Mouse (Mus musculus) ES-E14 (cell line): ENCODE results near the gene Slc25a19. TPM values are rescaled to one million over a fixed set of nuclear protein-coding genes. Genes with fewer than 3 reads are reported as not detected.

Source experiments
- DNase-seq: peaks from one replicate; pipeline ENCODE4 v3.0.0-alpha.2; 2013; ENCODE audit warnings: low read depth, low spot score
- H3K27ac ChIP-seq: 2 replicates; pipeline ENCODE4 v1.5.1; 2012; ENCODE audit warnings: low read depth, mild to moderate bottlenecking, low read length, moderate library complexity, mixed read lengths; ENCODE audit not compliant: poor library complexity, insufficient read depth, severe bottlenecking
- H3K36me3 ChIP-seq: 2 replicates; pipeline ENCODE4 v1.6.1; 2012; ENCODE audit warnings: mild to moderate bottlenecking, low read length, moderate library complexity, mixed read lengths; ENCODE audit not compliant: control insufficient read depth, poor library complexity, insufficient read depth, severe bottlenecking
- H3K4me1 ChIP-seq, 2 experiments: fragments of 150-350 bp in 1 of 2; sonication (generic) in 1 of 2; 2 replicates each; pipeline ENCODE4 v1.6.1; 2012; ENCODE audit warnings: low read length in 2 of 2, mild to moderate bottlenecking in 1 of 2, mixed read lengths in 1 of 2; ENCODE audit not compliant: control insufficient read depth in 2 of 2, insufficient read depth in 2 of 2, poor library complexity in 1 of 2
- H3K4me3 ChIP-seq, 2 experiments: fragments of 150-350 bp in 1 of 2; sonication (generic) in 1 of 2; 2 replicates each; pipeline ENCODE4 v1.5.1; 2012; ENCODE audit warnings: low read length in 2 of 2, low read depth in 1 of 2, mild to moderate bottlenecking in 1 of 2, mixed read lengths in 1 of 2; ENCODE audit not compliant: insufficient read depth in 1 of 2, poor library complexity in 1 of 2, severe bottlenecking in 1 of 2
- H3K9ac ChIP-seq: 2 replicates; pipeline ENCODE4 v1.6.1; 2012; ENCODE audit warnings: low read depth, mild to moderate bottlenecking, low read length, mixed read lengths; ENCODE audit not compliant: poor library complexity, insufficient read depth, severe bottlenecking
- H3K9me3 ChIP-seq: fragments of 150-350 bp; sonication (generic); 2 replicates; pipeline ENCODE4 v1.6.1; 2012; ENCODE audit warnings: low read depth, mild to moderate bottlenecking, low read length; ENCODE audit not compliant: control insufficient read depth, insufficient read depth
- CHD2 ChIP-seq: IDR thresholded peaks from 2 replicates; pipeline ENCODE4 v1.6.1; 2014; ENCODE audit warnings: mild to moderate bottlenecking, low read depth, low read length, inconsistent platforms
- HCFC1 ChIP-seq: IDR thresholded peaks from 2 replicates; pipeline ENCODE4 v1.6.1; 2012; ENCODE audit warnings: low read length, inconsistent platforms, borderline replicate concordance; ENCODE audit not compliant: insufficient read depth
- MAFK ChIP-seq: IDR thresholded peaks from 2 replicates; pipeline ENCODE4 v1.6.1; 2014; ENCODE audit warnings: mild to moderate bottlenecking, low read depth, low read length, inconsistent platforms; ENCODE audit not compliant: insufficient read depth
- ZC3H11A ChIP-seq: IDR thresholded peaks from 2 replicates; pipeline ENCODE4 v1.6.1; 2012; ENCODE audit warnings: low read depth, mild to moderate bottlenecking, inconsistent platforms, low read length, borderline replicate concordance
- ZNF384 ChIP-seq: IDR thresholded peaks from 2 replicates; pipeline ENCODE4 v1.6.1; 2012; ENCODE audit warnings: low read depth, low read length, inconsistent platforms
- in situ Hi-C, 2 experiments: fragments of 600-800 bp; cut with MboI; formaldehyde crosslinking; loops; one replicate each; pipeline ENCODE4 v1.15.1; 2025; ENCODE audit warnings: low sequenced_read_pairs in 2 of 2, inconsistent platforms in 1 of 2; ENCODE audit not compliant: unreplicated experiment in 2 of 2
- total RNA-seq: library from RNA; depleted of rRNA; stranded (reverse); fragments of 300-350 nt; gene quantifications from 2 replicates; pipeline ENCODE4 v1.2.3, GENCODE M21; 2012

The Slc25a19 gene
- total RNA-seq, 1 experiment: 23.6 TPM

GRCm38 (mm10) chr11:115586403-115586802, 41.7 kb downstream of the Slc25a19 start:
- Histone ChIP-seq H3K27ac (no peak overlapping the region; the same call in 1 of the 2 replicates), H3K9ac (no peak overlapping the region), H3K36me3 (peaks cover 81% of the 10 kb centered on the region), H3K4me3 (no peak overlapping the region), H3K4me1 (peaks cover 4 to 13% of the 10 kb centered on the region in 2 experiments; a peak in 3 of 4 replicates), H3K9me3 (no peaks in the 10 kb centered on the region)
- DNase-seq: no peak
- in situ Hi-C loops: no loop called here
- TF ChIP-seq ZNF384 (no peak), ZC3H11A (no peak), CHD2 (no peak), MAFK (no peak), HCFC1 (no peak)

DNA sequence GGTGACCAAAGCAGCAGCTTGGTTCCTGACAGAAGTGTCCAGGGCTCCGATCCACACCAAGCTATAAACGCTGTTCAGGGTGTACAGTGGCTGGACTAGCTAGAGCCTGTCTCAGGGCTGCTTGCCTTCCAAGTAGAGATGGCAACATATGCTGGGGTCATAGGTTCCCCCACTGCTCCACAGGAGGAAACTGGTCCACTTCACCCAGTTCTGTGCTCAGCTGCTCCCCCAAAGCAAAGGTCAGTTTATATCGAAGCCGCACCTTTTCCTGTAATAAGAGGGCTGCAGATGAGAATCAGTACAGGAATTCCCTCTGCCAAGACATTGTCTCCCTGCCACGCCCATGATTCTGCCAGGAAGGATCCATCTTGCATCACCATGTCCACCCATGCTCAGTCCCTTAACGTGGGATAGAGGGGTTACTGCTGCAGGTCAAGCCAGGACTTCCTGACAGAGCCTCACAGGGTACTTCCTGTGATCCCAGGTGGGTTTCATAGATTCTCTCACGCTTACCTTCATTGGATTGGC, 42.5 kb downstream of the Slc25a19 start:
- TF ChIP-seq ZNF384: no peak
- no peaks in the 10 kb centered on the region for H3K9me3 ChIP-seq
- no peak overlapping the region for H3K27ac ChIP-seq
- H3K9ac ChIP-seq: no peak overlapping the region
- in situ Hi-C loops: no loop called here
- H3K36me3 ChIP-seq: peaks cover 80% of the 10 kb centered on the region
- no peak for DNase-seq
- no peak overlapping the region for H3K4me3 ChIP-seq
- peaks cover 4 to 8% of the 10 kb centered on the region in 2 experiments; a peak in 3 of 4 replicates for H3K4me1 ChIP-seq

DNA sequence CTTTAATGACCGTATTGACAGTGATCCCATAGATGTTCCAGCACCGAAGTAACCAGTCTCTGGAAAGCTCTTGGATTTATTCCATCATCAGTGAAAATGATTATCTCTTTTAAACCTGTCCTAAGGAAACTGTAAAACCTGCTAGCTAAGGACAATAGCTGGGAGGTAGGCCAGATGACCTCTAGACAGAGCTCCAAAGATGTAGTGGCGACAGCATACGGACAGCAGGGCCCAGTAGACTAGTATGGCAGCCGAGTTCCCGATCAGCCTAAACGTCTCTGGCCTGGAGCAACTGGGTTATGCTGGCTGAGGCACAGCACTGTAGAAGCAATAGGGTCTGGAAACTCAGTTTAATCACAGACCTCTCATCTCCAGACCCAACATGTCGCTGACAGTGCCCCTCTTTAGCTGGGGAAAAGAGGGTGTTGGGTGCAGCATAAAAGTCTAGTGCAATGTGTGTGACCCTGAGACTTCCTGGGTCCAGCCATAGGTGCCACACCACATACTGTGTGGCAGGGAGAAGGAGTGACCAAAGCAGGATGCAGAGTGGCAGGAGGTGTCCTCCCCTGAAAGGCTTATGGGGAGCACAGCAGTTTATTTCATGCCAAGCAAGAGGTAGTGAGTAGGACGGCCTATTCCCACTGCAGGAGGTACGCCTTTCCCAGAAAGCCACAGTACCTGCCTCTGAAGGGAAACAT, 43.6 kb downstream of the Slc25a19 start:
- Histone ChIP-seq H3K9me3 (no peaks in the 10 kb centered on the region), H3K4me1 (peaks cover 4 to 7% of the 10 kb centered on the region in 2 experiments; a peak in 3 of 4 replicates), H3K4me3 (no peak overlapping the region), H3K36me3 (peaks cover 75% of the 10 kb centered on the region), H3K27ac (no peak overlapping the region), H3K9ac (no peak overlapping the region)
- DNase-seq: no peak
- TF ChIP-seq CHD2 (no peak), MAFK (no peak), HCFC1 (no peak), ZC3H11A (no peak), ZNF384 (no peak)
- in situ Hi-C loops: no loop called here

DNA sequence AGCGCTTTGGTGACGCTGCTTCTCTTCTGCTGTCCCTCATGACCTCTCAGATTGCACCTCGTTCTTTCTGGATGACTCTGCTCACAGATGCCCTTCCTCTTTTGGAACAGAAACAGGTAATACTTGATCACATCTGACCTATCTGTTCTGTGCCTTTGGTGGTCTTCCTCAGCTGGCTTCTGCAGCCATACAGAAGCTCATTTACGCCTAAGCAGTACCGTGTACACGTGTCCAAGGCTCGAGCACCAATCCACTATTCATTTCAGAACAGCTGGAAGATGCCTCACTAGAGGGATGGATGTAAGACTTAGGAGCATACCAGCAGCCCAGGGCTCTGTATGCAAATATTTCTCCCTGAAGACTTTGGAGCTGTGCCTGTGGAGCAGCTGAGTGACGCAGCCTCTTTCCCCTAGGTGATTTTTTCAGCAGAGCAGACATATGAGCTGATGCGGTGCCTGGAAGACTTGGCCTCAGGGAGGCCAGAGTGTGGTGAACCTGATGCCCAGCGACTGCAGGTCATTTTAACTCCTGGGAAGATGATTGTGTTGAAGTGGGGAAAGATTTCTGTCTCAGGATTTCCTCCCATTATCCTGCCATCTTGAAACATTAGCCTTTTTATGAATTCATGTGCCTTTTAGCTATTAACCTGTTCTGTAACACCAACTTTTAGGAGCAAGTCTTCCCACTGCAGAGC, 45.0 kb downstream of the Slc25a19 start:
- H3K36me3 ChIP-seq: peaks cover 76% of the 10 kb centered on the region
- in situ Hi-C loops: no loop called here
- DNase-seq: no peak
- no peak overlapping the region for H3K27ac ChIP-seq
- H3K4me1 ChIP-seq: peaks cover 0 to under 1% of the 10 kb centered on the region in 2 experiments; a peak in 1 of 4 replicates
- no peak overlapping the region for H3K9ac ChIP-seq
- no peak for TF ChIP-seq MAFK
- TF ChIP-seq ZNF384: no peak
- no peak overlapping the region for H3K4me3 ChIP-seq
- no peaks in the 10 kb centered on the region for H3K9me3 ChIP-seq
